Comparison of ENCODE assay signal across 8 mouse cellular contexts in genomic region chr5:49662096-49662495, GRCm38 (mm10).
"Had no signal": no experiment of that assay in that cellular context is flagged by ENCODE, and none has a peak within 500 bp of the region (broad histone marks: within the 10 kb centered on the region; RNA-seq: fewer than 3 reads in every experiment).

No protein-coding gene starts in this region.

- DNase-seq: kidney, adult 9 months; kidney, postnatal 25 days; layer of hippocampus, postnatal 36 days; liver, postnatal 0 days; lung, embryonic 14.5 days; right cerebral cortex, postnatal 14 days; right cerebral cortex, postnatal 4 days; thymus, postnatal 25 days had no signal
